Mouse (Mus musculus) forebrain, embryonic 15.5 days (tissue): ENCODE data around the gene Slk. TPM values are rescaled to one million over a fixed set of nuclear protein-coding genes. Genes with fewer than 3 reads are reported as not detected.

Experiments used
- ATAC-seq: fragments of 200-750 bp; cut with Nextera tagmentation; replicated peaks from 2 replicates; pipeline ENCODE4 v1.8.0; 2017; ENCODE audit warnings: mild to moderate bottlenecking, moderate TSS enrichment, moderate library complexity
- H3K27ac ChIP-seq: fragments of 300-500 bp; sonication (generic); replicated peaks from 2 replicates; pipeline ENCODE4 v1.5.1; 2015; ENCODE audit warnings: mild to moderate bottlenecking, inconsistent platforms
- H3K27me3 ChIP-seq: fragments of 300-500 bp; sonication (generic); 2 replicates; pipeline ENCODE4 v1.6.1; 2015; ENCODE audit warnings: inconsistent platforms
- H3K36me3 ChIP-seq: fragments of 300-500 bp; sonication (generic); 2 replicates; pipeline ENCODE4 v1.6.1; 2015; ENCODE audit warnings: mild to moderate bottlenecking, inconsistent platforms
- H3K4me1 ChIP-seq: fragments of 300-500 bp; sonication (generic); 2 replicates; pipeline ENCODE4 v1.6.1; 2015; ENCODE audit warnings: inconsistent platforms
- H3K4me2 ChIP-seq: fragments of 300-500 bp; sonication (generic); replicated peaks from 2 replicates; pipeline ENCODE4 v1.6.1; 2015; ENCODE audit warnings: mild to moderate bottlenecking, inconsistent platforms
- H3K4me3 ChIP-seq: fragments of 300-500 bp; sonication (generic); 2 replicates; pipeline ENCODE4 v1.5.1; 2015; ENCODE audit warnings: mild to moderate bottlenecking, inconsistent platforms
- H3K9ac ChIP-seq: fragments of 300-500 bp; sonication (generic); replicated peaks from 2 replicates; pipeline ENCODE4 v1.6.1; 2015; ENCODE audit warnings: mild to moderate bottlenecking, inconsistent platforms
- H3K9me3 ChIP-seq: fragments of 300-500 bp; sonication (generic); 2 replicates; pipeline ENCODE4 v1.6.1; 2016; ENCODE audit warnings: inconsistent platforms
- WGBS: fragments of 180-500 bp; shearing (Covaris S2); methylation state at CpG from one replicate; pipeline ENCODE4 v1.1.7; 2015; ENCODE audit warnings: mixed read lengths; 5-methylcytosine and 5-hydroxymethylcytosine counted together
- polyA plus RNA-seq: library from polyadenylated mRNA; unstranded; fragments of >200 nt; fragmentation: Nextera tagmentation; extraction: Ambion mirVana; gene quantifications from 2 replicates; pipeline ENCODE4 v1.2.1, GENCODE M21; 2015

The Slk gene
- polyA plus RNA-seq, 1 experiment from 2014 or later: 7.1 TPM

GRCm38 (mm10) chr19:47667601-47668000, 88.1 kb downstream of the Slk start:
- Histone ChIP-seq H3K4me3 (no peak overlapping the region), H3K9ac (no peak overlapping the region), H3K4me2 (no peak overlapping the region), H3K36me3 (no peaks in the 10 kb centered on the region), H3K9me3 (no peaks in the 10 kb centered on the region), H3K4me1 (no peaks in the 10 kb centered on the region), H3K27ac (no peak overlapping the region), H3K27me3 (no peaks in the 10 kb centered on the region)
- WGBS: 61% methylated on average over 8 of the region's 8 CpGs
- ATAC-seq: no peak

- H3K36me3 ChIP-seq: no peaks in the 10 kb centered on the region
- no peak overlapping the region for H3K4me2 ChIP-seq
- H3K27ac ChIP-seq: no peak overlapping the region
- no peaks in the 10 kb centered on the region for H3K27me3 ChIP-seq
- no peaks in the 10 kb centered on the region for H3K9me3 ChIP-seq
- ATAC-seq: no peak
- no peak overlapping the region for H3K9ac ChIP-seq
- 67% methylated on average over 9 of the region's 9 CpGs for WGBS
- H3K4me3 ChIP-seq: no peak overlapping the region
- H3K4me1 ChIP-seq: no peaks in the 10 kb centered on the region
Observed at GRCm38 (mm10) chr19:47668399-47668798, 88.9 kb downstream of the Slk start.

- Histone ChIP-seq H3K9ac (no peak overlapping the region), H3K36me3 (no peaks in the 10 kb centered on the region), H3K4me3 (no peak overlapping the region), H3K27me3 (no peaks in the 10 kb centered on the region), H3K4me1 (no peaks in the 10 kb centered on the region), H3K27ac (no peak overlapping the region), H3K9me3 (no peaks in the 10 kb centered on the region), H3K4me2 (no peak overlapping the region)
- ATAC-seq: no peak
- WGBS: 40% methylated on average over 8 of the region's 8 CpGs
Observed at GRCm38 (mm10) chr19:47674419-47674818, 94.9 kb downstream of the Slk start.

- Histone ChIP-seq H3K36me3 (no peaks in the 10 kb centered on the region), H3K4me2 (no peak overlapping the region), H3K9me3 (no peaks in the 10 kb centered on the region), H3K9ac (no peak overlapping the region), H3K4me3 (no peak overlapping the region), H3K27ac (no peak overlapping the region), H3K27me3 (no peaks in the 10 kb centered on the region), H3K4me1 (no peaks in the 10 kb centered on the region)
- no peak for ATAC-seq
- 72% methylated on average over 12 of the region's 12 CpGs for WGBS
Observed at GRCm38 (mm10) chr19:47678675-47679074, 99.2 kb downstream of the Slk start.

GRCm38 (mm10) chr19:47689592-47689991, 110.1 kb downstream of the Slk start:
- Histone ChIP-seq H3K4me3 (no peak overlapping the region), H3K4me1 (0 out of 2 replicates have a peak, but pooled peaks cover 3% of the 10 kb centered on the region), H3K27me3 (no peaks in the 10 kb centered on the region), H3K36me3 (no peaks in the 10 kb centered on the region), H3K4me2 (no peak overlapping the region), H3K9me3 (no peaks in the 10 kb centered on the region), H3K27ac (no peak overlapping the region), H3K9ac (no peak overlapping the region)
- ATAC-seq: no peak
- WGBS: 94% methylated on average over 7 of the region's 7 CpGs

GRCm38 (mm10) chr19:47691994-47692393, 112.5 kb downstream of the Slk start, which contains the start of gene Col17a1:
Gene Col17a1 (minus strand): TSS chr19:47692094.
- no peaks in the 10 kb centered on the region for H3K27me3 ChIP-seq
- 78% methylated on average over 6 of the region's 6 CpGs for WGBS
- H3K4me3 ChIP-seq: no peak within 1 kb of the TSS
- H3K4me2 ChIP-seq: no peak within 1 kb of the TSS
- H3K4me1 ChIP-seq: 0 out of 2 replicates have a peak, but pooled peaks cover 3% of the 10 kb centered on the region
- no peaks in the 10 kb centered on the region for H3K9me3 ChIP-seq
- H3K27ac ChIP-seq: no peak within 1 kb of the TSS
- no peak for ATAC-seq
- no peaks in the 10 kb centered on the region for H3K36me3 ChIP-seq
- no peak within 1 kb of the TSS for H3K9ac ChIP-seq

Other genes starting within 250 kb of the Slk start
- gene Sh3pxd2a, start 115.3 kb upstream of the Slk start, polyA plus RNA-seq: 2.0 and 2.2 TPM in 2 replicates
- gene Stn1, start 42.2 kb upstream of the Slk start, polyA plus RNA-seq: 33.6 and 36.2 TPM in 2 replicates
- 0.18 and 0.55 TPM in 2 replicates for gene Col17a1, start 112.4 kb downstream of the Slk start, polyA plus RNA-seq
- 183 and 185 TPM in 2 replicates for gene Sfr1, start 152.0 kb downstream of the Slk start, polyA plus RNA-seq